Mouse (Mus musculus) urinary bladder, postnatal 25 days (tissue): Measurements from ENCODE around the gene Btd.
A peak's percentile ranks its signal among the peaks of the same experiment; 100 is the strongest.
"Not testable (repeated sequence)": the region's sequence is repeated elsewhere in the genome, so short reads cannot be mapped to it uniquely, and the experiment has no call there.

Experiments
- DNase-seq: peaks from one replicate; pipeline ENCODE4 v3.0.0; 2022; ENCODE audit warnings: low spot score

The Btd gene

DNA sequence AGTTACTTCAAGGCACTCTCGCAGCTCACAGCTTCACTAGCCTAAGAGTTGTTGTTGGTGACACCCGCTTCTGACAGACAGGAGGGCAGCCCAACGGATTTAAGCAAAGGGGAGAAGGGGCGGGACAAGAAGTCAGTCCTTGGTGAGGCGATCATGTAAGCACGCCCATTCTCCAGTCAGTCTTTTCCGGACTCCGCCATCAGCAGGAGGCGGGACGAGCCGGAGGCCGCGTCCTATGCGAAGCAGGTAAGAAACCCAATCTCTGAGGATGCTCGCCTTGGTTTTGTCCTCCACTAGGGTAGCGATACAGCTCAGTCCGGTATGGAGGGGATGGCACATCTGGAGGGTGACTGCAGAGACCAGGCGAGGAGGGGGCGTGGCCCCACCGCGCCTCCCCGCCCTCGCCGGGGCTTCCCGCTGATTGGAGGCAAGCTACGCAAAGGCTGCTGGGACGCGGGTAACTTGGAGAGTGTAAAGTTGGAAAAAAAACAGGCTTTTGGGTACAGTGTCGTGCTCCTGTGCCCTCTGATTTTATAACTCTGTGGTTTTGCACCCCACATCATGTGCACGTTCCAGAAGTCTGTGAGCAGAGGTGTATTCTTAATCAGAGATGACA, at the start of gene Btd, which contains the start of gene Hacl1:
Gene Btd, plus strand, starts transcription at position 139 of the 616 bp plus-strand sequence.
Gene Hacl1, minus strand, starts transcription at position 397 of the 616 bp plus-strand sequence.
- DNase-seq: peak; percentile 69

DNA sequence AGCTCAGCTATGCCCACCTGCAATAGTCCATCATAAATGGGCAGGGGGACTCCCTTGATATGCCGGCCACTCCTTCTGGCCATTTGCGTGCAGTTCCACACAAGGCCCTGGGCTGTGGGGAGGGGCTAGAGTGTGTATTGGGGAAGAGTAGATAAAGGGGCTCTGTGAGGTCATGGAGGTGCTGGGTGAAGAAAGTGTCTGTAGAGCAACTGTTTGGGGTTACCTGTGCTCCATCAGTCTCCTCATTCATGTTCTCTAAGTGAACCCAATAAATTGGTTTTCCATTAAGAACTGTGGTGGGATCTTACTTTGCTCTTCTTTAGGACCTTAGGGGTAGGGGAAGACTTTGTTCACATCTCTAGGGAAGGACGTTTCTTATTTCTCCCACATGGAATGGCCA, 49.6 kb upstream of the Btd start, which contains the start of gene Colq:
Gene Colq, minus strand, starts transcription at position 101 of the 400 bp plus-strand sequence.
- no peak for DNase-seq

DNA sequence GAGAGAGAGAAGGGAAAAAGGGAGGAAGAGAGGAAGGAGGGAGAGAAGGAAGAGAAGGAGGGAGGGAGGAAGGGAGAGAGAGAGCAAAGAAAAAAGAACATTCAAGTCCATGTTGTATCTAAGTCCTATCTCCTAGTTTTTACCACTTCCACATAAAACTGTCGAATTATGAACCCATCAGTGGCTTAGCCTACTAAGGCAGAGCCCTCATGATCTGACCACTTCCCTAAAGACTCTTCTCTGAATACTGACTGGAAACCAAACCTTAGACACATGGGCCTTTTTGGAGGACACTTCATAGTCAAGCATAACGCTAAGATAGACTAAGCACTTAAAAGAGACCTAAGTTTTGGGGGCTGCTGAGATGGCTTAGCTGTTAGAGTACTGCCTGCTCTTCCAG, 47.8 kb upstream of the Btd start:
- DNase-seq: no peak

DNA sequence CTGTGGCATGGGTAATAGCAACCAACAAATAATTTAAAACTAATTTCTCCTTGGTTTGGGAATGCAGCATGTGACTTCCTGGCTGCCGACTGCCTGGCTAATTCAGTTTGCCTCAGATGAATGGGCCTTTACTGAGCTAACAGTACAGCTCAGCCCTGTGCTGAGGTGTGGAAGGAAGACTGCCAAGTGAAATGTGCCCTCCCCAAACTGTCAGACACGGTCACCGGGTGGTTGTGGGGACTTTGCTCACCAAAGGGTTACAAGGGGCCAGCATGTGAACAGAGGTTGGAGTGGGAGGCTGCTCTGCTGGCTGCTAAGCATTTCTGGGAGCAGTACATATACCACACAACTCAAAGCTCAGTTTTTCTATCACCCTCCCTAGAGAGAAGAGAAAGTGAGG, 46.1 kb upstream of the Btd start:
- no peak for DNase-seq

DNA sequence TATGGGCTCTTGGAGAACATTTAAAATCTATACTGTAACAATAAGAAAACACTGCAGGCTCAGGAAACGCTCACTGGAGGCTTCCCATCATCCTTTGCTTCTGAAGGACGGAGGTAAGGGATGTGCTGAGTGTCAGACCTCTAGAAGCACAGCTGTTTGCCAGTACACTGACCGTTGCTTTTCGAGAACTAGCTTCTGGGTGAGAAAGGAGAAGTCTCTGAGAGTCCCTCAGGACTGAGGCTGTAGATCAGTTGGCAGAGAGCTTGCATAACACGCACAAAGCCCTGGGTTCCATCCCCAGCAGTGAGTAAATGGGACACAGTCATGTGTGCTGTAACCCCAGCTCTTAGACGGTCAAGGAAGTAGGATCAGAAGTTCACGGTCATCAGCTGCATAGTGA, 44.4 kb upstream of the Btd start:
- no peak for DNase-seq

DNA sequence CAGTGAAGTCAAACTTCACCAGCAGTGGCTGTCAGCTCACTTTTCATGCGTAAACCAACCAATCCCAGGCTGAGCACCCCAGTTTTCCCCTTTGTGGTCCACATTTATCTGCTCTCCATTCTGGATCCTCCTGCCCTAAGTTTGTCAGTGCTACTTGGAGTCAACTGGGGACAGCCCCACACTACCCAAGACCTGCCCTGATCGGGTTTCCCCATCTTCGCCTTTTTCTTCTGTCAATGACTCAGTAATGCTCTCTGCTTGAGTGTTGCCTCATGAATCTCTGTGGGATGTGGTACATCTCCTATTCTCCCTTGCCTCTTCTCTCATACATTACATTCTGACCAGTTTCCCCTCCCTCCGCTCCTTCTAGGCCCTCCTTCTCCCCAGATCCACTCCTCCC, 43.4 kb upstream of the Btd start:
- no peak for DNase-seq

DNA sequence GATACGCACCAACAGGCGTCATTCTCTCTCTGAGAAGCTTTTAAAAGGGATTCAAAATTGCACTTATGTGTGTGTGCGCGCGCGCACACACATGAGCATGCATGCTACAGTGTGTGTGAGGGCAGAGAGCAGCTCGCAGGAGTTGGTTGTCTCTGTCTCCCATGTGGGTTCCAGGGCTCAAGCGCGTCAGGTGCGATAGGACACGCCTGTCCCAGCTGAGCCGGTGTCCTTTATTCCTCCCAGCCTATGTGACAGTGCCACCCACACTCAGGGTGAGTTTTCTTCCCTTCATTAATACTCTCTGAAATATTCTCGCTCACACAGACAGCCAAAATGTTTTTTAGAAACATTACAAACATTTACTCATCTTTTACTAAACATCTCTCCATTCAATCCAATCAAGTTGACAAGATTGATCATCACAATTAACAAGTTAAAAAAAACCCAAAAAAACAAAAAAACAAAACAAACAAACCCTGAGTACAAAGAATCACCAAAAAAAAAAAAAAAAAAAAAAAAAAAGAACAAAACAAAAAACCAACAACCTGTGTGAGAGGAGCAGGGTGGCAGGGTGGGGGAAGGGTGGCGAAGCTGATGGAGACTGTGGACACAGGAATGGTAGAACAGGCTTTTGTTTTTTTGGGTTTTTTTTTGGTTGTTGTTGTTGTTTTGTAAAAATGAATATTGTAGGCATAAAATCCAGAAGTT, 38.8 kb upstream of the Btd start:
- no peak for DNase-seq

DNA sequence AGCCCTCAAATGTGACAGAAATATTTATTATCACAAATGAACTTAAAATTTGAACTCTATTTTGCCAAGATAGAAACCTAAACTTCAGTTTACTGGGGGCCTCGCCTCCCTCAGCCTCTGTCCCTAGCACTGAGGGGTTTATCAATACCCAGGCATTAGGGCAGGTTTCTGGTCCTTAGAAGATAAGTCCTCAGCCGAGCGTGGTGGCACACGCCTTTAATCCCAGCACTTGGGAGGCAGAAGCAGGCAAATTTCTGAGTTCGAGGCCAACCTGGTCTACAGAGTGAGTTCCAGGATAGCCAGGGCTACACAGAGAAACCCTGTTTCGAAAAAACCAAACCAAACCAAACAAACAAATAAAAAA, 38.2 kb upstream of the Btd start:
- not testable (repeated sequence) for DNase-seq

DNA sequence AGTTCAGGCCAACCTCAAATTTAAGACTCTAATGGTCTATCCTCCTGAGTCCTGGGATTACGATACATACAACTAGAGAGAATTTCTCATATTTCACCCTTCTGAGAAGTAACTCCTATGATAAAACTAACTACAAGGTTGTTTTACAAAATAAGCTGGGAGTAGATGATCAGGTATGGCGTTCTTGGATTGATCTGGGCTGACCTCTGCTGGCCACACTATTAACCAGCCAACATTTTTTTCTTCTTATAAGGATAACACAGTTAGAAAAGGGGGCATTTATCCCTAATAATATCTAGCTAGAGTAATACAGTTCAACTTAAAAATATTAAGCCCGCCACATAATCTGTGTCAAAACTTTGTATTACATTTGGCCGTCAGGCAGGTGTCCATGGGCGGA, 35.9 kb upstream of the Btd start:
- no peak for DNase-seq

DNA sequence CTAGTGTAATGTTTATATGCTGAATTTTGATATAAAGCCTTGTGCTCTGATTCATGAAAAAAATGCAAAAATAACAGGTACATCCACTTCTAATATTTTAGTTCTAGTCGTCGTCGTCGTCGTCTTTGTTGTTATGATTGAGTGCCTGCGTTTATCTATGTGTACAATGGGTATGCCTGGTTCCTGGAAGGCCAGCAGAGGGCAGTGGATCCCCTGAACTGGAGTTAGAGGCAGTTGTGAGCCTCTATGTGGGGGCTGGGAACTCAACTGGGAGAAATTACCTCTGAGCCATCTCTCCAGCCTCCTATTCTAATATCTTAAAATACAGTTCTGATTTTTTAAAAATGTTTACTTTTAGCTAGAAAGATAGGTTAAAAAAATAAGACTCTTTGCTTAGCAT, 35.3 kb upstream of the Btd start:
- DNase-seq: no peak

DNA sequence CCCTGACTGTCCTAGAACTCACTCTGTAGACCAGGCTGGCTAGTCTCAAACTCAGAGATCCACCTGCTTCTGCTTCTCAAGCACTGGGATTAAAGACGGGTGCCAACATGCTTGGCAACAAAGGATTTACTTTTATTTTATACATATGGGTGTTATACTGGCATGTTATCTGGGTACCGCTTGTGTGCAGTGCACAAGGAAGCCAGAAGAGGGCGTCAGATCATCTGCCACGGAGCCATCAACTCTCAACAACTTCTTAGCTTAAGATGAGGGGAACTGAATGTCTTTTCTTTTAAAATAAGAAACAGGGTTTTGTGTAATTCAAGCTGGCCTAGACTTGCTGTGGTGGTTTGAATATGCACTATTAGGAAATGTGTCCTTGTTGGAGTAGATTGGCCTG, 28.8 kb upstream of the Btd start:
- DNase-seq: no peak

DNA sequence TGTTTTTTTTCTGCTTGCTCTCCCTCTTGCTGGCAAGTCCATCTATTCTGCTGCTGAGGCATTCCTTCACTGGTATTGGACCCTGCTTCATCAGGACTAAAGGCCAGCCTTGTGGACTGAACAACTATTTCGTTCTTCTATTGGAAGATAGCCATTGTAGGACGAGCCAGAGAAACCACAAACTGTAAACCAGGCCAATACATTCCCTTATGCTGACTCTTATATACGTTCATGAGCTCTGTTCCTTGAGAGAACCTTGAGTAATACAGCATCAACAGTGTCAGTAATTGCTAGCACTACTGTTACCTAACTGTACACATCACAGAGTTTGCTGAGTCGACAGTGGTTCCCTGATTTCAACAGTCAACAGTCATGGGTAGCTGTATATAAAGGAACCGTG, 27.2 kb upstream of the Btd start:
- DNase-seq: no peak

DNA sequence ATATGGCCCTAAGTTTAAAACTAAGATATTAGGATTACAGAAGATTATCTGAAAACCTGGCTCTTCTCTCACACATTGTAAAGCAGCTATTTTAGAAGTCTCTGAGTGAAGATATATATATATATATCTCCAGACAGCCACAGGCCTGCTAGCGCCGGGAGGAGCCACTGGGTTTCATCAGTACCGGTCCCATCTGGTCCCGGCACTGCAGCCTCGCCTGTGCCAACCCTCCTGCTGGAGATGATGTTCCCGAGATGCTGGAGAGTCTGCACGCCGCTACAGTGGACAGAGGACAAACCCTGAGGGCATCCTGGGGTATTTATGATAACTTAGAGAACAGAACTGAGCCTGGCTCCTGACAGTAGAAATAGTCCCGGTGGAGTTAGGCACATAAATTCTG, 23.6 kb upstream of the Btd start:
- no peak for DNase-seq

DNA sequence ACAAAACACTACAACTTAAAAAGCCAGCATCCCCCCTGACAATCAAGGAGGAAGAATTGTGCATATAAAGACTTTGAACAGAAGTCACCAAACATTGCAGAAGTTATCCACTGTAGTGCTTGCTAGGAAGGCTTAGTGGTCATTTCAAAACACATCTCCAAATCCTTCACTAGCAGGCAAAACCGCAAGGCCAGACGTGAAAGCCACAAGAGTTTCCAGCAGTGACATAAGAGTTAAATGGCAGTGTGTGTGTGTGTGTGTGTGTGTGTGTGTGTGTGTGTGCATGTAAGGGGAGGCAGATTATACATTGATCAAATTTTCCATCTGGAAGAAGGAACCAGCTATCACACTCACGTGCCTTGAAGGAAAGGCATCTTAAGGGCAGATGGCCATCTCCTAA, 22.8 kb upstream of the Btd start:
- no peak for DNase-seq

DNA sequence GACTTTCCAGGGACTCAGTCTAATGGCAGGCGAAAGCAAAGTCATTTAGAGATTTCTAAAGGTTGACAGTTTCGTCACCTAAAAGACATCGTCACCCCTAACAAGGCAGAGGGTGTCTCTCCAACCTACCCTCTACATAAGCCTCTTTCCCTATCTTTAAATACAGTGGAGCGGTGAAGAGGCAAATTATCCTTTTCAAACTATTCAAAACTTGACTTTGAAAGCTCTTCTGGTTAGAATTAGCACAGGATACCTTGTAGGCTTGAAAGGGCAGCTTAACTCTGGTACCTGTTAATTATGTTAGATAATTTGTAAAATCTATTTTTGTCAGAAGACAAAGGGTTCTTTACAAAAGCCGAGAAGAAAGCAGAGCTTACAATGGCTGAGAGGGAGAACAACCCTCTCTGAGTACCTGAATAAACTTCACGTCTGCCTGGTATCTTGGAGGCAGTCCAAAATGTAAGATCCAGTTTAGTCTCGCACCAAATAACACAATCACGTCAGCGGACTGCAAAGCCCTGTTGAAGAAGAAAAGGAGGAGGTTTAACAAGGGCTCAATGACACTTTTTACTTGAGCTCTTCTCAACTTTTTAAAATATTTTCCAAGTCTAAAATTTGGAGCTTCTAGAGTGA, 20.1 kb upstream of the Btd start:
- no peak for DNase-seq

DNA sequence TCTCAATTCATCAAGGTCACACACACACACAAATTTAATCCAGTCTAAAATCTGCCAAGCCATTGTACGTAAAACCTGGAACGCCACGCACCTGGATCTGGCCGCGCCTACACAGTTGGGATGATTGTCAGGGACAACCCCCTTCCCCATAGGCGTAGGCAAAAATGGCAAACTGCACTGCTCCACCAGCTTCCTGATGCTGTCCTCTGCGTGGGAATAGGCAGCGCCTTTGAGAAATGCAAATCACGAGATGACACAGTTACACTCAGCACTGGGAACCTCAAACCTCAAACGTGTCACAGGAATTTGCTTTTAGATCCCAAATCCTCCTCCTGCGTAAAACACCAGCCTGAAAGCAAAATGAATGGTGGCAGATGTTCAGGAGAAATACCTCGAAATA, 18.1 kb upstream of the Btd start:
- DNase-seq: no peak

DNA sequence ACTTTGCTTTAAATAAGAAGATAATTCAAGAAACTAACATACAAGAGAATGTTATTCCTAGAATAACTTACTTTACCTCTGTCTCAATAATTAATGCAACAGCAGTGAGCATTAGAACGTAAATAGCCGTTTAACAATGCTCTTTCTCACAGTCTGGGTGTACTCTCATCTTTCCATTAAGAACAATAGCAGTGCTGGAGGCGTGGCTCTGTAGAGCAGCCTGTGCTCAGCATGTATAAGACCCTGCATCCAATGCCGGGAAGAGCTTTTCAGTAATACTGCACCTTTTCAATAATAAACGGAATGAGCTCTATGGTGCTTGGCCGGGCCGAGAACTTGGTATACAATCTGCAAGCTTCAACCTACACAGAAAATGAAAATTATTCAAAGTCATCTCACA, 10.2 kb upstream of the Btd start:
- no peak for DNase-seq

DNA sequence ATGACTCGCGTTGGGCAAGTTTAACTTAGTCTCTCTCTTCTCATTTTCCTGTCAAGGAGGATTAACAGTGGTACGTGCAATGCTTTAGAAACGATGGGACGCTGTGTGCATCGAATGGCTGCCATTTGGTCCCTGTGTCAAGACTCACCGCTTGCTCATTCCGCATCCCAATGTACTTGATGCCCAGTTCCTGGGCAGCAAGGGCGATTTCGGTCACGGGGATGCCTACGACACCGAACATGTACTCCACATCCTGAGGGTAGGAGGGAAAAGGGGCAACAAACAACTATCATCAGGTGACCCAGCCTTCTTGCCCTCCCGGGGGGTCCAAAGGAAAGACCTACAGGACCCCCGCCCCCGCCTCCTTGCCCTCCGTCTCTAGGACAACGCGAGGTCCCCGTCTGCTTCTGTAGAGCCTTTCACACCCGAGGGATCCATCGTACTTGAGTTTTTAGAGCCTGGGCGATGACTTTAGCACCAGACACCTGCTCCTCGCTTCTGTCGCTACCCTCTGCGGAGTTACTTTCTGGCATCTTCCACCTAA, 410 bp upstream of the Btd start, which contains the start of gene Gm49387:
Gene Gm49387, minus strand, starts transcription at position 533 of the 544 bp plus-strand sequence.
- no peak for DNase-seq

DNA sequence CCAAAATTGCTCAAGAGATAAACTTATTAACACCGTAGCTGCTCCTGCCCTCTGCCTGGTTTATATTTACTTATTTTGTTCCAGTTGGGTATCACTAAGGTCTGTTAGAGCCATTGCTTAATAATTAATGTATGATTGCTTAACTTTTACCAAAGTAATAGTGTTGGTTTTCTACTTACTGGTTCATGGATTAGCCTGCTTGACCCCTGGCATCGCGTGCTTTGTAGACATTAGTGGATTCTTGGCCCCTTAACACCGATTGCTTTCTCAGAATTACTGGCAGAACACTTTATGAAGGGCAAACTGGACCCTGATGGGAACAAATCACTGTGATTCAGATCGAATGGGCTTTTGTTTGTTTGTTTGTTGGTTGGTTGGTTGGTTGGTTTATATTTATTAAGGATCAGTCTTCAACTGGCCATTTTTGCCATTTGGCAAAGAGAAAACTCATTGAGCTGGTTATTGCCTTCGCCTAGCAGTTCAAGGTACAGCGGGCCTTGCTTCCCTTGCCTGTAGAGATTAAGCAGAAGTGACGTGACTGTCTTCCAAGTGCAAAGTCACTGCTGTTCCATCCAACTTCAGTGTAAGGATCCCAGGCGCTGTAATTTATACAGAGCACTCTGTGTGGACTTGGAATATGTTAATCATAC, 803 bp downstream of the Btd start:
- no peak for DNase-seq

DNA sequence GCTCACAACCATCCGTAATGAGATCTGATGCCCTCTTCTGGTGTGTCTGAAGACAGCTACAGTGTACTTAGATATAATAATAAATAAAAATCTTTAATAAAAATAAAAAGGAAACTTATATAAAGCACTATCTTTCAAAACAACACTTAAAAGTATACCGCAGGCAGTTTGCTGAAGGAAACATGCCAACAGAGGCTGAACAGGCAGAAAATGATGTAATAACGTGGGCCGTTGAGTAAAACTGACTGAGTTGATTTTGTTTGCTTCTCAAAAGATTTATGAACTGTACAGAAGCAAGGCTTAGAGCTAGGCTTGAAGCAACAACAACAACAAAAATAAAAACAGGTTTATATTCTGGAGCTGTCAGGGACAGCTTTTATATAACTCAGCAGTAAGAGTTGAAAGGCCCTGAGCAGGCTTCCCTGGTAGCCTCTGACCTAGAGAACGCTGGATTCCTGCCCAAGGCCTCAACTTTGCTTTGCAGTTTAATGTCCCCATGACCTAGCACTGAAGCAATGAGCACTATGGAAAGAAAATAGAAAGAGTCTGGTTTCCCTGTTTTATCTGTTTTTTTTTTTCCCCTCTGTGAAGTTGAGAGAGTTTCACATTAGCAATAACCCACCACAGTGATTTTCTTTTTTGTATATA, 3.5 kb downstream of the Btd start:
- DNase-seq: no peak

DNA sequence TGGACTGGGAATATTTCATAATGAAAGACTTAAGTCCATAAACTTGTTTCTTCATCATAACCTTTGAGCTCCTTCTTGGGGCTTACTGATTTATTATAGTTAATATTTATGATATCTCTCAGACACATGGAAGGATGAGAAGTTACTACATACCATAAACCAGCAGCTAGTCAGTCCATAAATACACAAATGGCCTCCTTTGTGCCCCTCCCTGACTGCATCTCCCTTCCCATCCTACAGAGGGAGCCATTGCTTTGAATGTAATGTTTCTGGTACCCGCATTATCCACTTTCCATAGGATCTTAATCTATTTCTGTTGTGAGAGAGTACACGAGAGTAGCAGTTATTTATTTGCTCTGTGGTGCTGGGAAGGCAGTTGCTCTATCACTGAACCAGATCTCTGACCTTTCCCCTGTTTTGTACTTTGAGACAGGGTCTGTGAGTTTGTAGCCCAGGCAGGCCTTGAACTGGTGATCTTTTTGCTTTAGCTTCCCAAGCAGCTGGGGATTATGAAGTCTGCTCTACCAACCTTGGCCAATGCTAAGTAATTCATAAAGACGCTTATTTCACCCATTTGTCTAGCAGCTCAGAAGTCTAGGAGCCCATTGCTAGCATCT, 4.2 kb downstream of the Btd start:
- DNase-seq: no peak

DNA sequence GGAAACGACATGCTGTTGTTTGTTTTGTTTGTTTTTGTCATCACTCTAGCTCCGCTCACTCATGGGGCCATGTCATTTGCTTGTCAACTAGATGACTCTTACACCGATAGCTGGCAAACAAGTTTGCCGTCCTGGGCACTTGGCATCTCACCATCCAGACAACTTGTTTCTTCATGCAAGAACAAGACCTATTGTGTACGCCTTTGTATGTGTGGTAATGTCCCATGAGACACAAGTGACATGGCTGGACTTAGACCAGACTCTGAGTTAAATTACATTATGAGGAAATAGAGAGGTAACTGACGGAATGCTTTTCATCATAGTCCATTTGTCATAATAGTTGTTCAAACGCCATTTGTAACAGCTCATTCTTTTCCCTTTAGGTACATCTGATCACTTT, 5.1 kb downstream of the Btd start:
- DNase-seq: no peak
